Mouse (Mus musculus) layer of hippocampus, adult 18-20 months (tissue): ENCODE data around the gene Agfg2. TPM values are rescaled to one million over a fixed set of nuclear protein-coding genes. Genes with fewer than 3 reads are reported as not detected.
"Not testable (repeated sequence)": the region's sequence is repeated elsewhere in the genome, so short reads cannot be mapped to it uniquely, and the experiment has no call there.

Experiments used
- DNase-seq, 2 experiments: peaks; one replicate each; pipeline ENCODE4 v3.0.0; 2022; ENCODE audit warnings: low spot score in 2 of 2
- total RNA-seq, 2 experiments: library from RNA; stranded (reverse); gene quantifications; 2 replicates each; pipeline ENCODE4 v1.2.3; 2021

Gene Agfg2
- total RNA-seq, 2 experiments from 2014 or later = 72.6 to 73.5 TPM

DNA sequence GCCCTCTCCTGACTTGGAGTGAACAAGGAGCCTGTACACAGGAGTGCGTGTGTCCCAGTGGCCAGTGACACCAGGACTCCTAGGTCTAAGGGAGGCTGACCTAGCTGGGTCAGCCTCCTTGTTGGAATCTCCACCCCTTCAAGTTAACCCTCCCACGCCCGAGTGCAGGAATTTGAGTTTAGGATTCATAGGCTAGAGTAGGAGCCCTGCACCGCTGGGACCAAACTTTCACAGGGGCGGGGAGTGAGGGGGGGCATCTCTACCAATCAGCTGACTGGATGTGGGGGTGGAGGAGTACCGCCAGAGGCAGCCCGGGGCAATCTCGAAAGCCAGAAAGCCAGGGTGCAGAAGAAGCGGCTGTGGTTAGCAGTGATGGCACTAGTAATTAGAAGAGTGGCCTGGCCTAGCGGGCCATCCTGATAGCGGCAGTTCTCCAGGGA lies 38.9 kb downstream of the Agfg2 start, which contains the start of gene Irs3:
Gene Irs3, minus strand, starts transcription at position 63 of the 440 bp plus-strand sequence.
- no peak for DNase-seq

GRCm38 (mm10) chr5:137645091-137645651 lies 39.4 kb downstream of the Agfg2 start:
- DNase-seq = no peak

DNA sequence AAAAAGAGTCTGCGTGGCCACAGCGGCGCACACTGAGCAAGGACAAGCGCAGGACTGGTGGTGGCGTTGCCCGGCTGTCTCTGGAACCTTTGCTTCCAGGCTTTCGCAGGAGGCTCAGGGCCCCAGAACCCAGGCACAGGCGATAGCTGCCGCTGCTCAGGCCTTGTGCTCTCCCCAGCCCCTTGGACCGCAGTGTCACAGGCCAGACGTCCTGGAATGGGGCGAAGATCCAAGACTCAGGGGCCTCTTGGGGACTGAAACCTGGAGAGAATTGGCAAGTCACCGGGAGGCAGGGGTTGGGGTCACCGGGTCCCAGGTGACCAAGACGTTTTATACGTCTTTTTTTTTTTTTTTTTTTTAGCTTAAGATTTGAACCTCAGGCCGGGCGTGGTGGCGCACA lies 40.0 kb downstream of the Agfg2 start:
- DNase-seq = no peak

DNA sequence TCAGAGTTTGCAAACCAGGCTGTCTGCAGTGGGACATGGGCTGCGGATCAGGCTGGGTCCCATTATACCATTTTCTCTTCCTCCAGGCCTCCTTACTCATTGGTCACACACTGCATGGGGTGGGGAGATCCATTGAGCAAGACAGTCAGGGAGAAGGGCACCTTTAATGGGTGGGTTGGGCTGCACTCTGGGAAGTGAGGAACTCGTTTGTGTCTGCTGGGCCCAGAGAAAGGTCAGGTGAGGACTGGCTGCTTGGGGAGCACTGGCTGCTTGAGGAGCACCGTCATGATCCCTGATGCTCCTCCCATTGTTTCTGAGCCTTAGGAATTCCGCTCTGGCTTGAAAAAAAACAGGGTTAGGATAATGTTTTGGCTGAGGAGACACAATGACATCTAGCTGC lies 41.6 kb downstream of the Agfg2 start:
- DNase-seq = no peak

DNA sequence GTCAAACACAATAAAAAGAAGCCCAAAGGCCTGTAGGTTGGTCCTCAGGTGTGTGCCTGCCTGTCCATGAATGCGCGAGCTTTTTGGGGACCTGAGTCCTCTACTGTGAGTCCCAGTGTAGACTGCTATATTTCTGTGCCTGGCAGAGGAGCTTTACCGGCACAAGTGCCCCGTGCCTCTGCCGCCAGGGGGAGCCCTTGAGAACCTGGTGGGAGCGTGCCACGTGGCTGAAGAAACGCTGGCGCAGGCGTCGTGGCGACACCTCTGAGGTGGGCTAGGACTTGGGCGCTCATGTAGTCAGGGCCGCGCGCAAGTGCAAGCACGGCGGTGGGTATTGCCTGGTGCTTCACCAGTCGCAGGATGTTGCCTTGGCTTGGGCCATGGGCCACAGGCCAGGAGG lies 43.5 kb downstream of the Agfg2 start, which contains the start of gene Sap25:
Gene Sap25, plus strand, starts transcription at position 281 of the 400 bp plus-strand sequence.
- DNase-seq = no peak

- no peak for DNase-seq
Observed at GRCm38 (mm10) chr5:137639472-137639871, 45.1 kb downstream of the Agfg2 start.

DNA sequence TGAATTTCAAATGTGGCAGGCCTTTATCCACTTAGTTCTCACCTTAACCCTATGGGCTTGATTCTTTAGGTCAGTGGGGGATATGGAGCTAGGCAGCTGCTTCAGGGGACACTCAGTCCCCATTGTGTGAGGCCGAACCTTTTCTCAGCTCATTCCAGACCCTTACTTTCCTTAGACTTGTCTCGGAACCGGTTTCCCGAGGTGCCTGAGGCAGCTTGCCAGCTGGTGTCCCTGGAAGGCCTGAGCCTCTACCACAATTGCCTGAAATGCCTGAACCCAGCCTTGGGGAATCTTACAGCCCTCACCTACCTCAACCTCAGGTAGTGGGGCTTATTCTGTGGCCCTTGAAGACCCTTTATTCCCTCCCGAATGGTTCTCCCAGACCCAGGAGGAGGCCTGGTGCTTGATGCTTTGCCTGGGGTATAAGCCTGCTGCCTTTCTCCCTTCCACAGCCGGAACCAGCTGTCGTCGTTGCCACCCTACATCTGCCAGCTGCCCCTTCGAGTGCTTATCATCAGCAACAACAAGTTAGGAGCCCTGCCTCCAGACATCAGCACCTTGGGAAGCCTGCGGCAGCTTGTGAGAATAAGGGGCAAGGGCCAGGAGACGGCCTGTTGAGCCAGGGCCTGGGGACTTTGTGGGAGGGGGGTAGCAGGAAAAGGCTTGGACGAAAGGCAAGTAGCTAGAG lies 51.0 kb downstream of the Agfg2 start:
- DNase-seq = no peak

DNA sequence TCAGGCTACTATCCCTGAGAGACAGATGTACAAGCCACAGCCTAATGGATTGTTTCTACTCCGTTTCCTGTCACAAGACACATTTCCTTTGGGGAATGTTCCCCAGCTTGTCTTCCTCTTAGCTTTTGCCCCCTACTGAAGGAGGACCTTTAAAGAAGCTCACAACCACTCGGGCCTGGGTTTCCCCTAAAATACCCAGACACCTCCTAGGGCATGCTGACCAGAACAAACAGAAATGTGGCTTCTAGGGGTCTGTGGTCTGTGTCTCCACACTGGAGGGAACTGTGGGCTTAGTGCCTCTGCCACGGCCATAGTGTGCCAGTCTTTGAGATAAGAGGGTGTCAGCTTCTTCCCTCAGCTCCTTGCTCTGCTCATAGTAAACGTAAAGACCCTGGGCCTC lies 52.9 kb downstream of the Agfg2 start:
- DNase-seq = no peak

- DNase-seq = peak; percentile 41 to 66
Observed at GRCm38 (mm10) chr5:137631171-137631570, 53.4 kb downstream of the Agfg2 start.

DNA sequence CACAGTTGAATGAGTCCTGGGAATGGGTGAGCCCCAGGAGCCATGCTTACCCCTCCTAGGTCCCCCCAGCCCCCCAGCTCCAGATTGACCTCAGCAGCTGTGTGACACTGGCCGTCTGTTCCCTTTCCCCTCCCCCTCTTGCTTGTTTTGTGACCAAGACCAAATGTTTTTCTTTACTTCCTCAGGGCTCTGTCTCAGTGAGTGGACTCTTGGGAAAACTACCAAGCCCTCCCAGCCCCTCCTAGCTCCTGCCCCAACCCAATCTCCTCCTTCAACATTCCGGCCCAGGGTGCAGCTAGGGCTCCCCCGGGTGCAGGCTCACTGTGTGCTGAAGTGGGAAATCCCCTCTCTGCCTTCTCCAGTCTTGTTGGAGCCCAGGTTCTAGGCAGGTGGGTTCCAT lies 53.9 kb downstream of the Agfg2 start:
- DNase-seq = no peak

GRCm38 (mm10) chr5:137629906-137630545 lies 54.5 kb downstream of the Agfg2 start:
- DNase-seq = no peak

DNA sequence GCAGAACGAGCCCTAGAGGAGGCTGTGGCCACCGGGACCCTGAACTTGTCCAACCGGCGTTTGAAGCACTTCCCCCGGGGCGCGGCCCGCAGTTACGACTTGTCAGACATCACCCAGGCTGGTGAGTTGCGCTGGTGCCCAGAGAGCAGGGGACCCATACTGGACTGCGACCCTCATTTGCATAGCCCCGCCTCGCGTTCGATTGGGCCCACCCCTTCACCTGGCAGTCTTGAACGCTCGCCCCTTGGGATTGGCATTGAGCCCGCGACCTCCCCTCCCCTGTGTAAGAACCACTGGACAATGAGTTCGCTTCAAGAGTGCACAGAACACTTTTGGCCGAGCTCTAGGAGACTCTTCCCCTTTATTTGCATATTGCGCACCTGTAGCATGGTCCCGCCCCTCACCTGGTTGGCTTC lies 55.2 kb downstream of the Agfg2 start:
- no peak for DNase-seq

- peak; percentile 99 for DNase-seq
Observed at GRCm38 (mm10) chr5:137628498-137629305, 55.8 kb downstream of the Agfg2 start, which contains the start of the genes Fbxo24, Lrch4 and Gm20605. TSS of gene Fbxo24 (minus strand) at chr5:137629002. TSS of gene Lrch4 (plus strand) at chr5:137629121. TSS of gene Gm20605 (plus strand) at chr5:137629175.

GRCm38 (mm10) chr5:137627991-137628390 lies 56.5 kb downstream of the Agfg2 start:
- no peak for DNase-seq

GRCm38 (mm10) chr5:137623937-137624530 lies 60.5 kb downstream of the Agfg2 start:
- DNase-seq = no peak

DNA sequence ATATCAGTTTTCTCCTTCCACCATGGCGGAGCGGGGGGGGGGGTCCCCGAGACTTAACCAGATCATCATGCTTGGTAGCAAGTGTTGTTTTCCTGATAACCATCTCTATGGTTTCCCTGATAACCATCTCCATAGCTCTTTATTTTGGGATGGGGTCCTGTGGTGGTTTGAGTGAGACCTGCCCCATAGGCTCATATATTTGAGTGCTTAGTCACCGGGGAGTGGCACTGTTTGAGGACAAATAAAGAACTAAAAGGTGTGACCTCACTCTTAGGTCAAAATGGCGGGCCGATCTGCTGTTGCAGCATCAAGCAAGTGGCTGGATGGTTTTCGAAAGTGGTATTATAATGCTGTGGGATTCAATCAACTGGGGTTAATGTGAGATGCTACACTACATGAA lies 69.2 kb downstream of the Agfg2 start:
- no peak for DNase-seq

- not testable (repeated sequence) for DNase-seq
Observed at GRCm38 (mm10) chr5:137614921-137615320, 69.6 kb downstream of the Agfg2 start.

DNA sequence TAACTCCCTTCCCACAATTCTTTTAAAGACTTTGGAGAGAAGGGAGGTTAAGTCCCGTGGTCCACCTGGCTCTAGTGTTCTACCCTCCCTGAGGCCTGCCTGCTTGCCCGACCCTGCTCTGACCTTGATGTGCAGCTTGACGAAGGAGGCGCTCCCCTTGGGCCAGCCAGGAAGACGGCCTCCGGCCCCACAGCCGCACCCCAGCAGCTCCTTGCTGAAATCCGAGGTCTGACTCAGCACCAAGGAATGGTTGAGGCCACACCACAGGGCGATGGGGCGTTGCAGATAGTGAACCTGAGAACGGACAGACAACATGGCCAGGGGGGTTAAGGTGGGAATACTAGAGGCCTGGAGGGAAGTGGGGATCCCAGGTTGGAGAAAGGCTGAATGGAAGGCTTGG lies 71.0 kb downstream of the Agfg2 start, which contains the start of gene Pcolce:
Gene Pcolce, minus strand, starts transcription at position 235 of the 400 bp plus-strand sequence.
- DNase-seq = no peak

- no peak for DNase-seq
Observed at GRCm38 (mm10) chr5:137613076-137613475, 71.5 kb downstream of the Agfg2 start.

DNA sequence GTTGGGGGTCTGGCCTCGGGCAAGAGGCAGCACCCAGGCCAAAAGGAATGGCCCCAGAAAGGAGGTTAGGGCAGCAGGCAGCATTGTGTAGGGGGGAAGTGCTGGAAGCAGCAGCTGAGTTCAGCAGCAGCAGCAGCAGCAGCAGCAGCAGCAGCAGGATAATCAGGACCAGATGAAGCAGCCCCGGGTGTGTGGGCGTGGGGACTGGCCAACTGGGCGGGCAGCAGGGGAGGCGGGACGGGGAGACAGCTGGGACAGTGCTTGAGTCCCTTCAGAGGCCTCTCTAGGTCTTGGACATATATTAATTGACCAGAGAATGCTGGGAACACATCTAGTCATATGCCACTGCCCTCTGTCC lies 73.3 kb downstream of the Agfg2 start:
- no peak for DNase-seq
